Mouse (Mus musculus) inflammation-experienced regulatory T-cells, adult 16 weeks (primary cell): ENCODE results near the gene Gm10135. TPM values are rescaled to one million over a fixed set of nuclear protein-coding genes. Genes with fewer than 3 reads are reported as not detected.

ENCODE experiments used
- polyA plus RNA-seq: library from polyadenylated mRNA; unstranded; fragments of 100-300 nt; shearing (Covaris generic); gene quantifications from one replicate; pipeline ENCODE4 v1.2.1, GENCODE M21; 2017

The Gm10135 gene
- polyA plus RNA-seq = not detected

DNA sequence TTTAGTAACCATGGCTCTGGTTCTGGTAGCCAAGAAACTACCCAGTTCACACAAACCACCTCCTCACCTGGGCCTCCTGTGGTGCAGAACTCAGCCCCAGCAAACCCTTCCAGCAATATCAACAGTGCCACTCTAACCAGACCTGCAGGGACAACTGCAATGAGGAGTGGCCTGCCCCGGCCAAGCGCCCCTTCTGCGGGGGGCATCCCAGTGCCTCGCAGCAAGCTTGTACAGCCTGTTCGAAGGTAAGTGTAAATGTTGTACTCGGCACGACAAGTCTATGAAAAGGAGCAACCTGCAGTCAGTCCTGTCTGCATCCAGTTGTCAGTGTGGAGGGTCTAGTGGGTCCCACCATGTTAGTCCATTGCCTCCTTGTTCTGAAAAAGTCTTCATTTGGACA is at the start of gene Gm10135:
Gm10135 (minus strand) TSS at position 101 of the 400 bp plus-strand sequence.

DNA sequence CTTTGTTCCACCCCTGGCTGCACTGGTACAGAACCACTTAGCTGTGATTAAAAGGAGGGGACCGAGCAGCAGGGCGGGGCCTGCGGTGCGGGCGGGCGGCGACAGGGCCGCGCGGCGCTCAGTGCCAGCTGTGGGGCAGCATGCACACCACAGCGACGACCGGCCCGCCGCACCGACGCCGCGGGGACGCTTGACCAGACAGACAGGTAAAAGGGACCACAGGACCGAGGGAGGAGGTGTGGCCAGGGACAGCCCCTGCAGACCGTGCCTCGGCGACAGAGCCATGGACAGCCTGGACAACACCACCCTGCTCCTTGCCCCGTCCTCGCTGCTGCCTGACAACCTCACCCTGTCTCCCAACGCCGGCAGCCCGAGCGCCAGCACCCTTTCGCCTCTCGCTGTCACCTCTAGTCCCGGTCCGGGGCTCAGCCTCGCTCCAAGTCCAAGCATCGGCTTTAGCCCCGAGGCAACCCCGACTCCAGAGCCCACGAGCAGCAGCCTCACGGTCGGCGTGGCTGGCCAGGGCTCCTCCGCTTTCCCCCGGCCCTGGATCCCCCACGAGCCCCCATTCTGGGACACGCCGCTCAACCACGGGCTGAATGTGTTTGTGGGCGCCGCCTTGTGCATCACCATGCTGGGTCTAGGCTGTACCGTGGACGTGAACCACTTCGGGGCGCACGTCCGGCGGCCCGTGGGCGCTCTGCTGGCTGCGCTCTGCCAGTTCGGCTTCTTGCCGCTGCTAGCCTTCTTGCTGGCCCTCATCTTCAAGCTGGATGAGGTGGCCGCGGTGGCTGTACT is 32.5 kb upstream of the Gm10135 start, which contains the start of gene Slc10a4:
Slc10a4 (plus strand) TSS at position 100 of the 798 bp plus-strand sequence.

Other genes with a start within 250 kb of the Gm10135 start
- 64.2 TPM for gene Txk, start 221.9 kb downstream of the Gm10135 start, polyA plus RNA-seq
- 17.8 TPM for gene Tec, start 106.2 kb downstream of the Gm10135 start, polyA plus RNA-seq
- gene Slain2, start 60.4 kb downstream of the Gm10135 start, polyA plus RNA-seq = 11.3 TPM
- gene Slc10a4, start 32.2 kb upstream of the Gm10135 start, polyA plus RNA-seq = not detected